Mouse (Mus musculus) hindbrain, embryonic 11.5 days (tissue): ENCODE results near the gene Vangl1. TPM values are rescaled to one million over a fixed set of nuclear protein-coding genes. Genes with fewer than 3 reads are reported as not detected.
"Not testable (repeated sequence)": the region's sequence is repeated elsewhere in the genome, so short reads cannot be mapped to it uniquely, and the experiment has no call there.

Experiments
- ATAC-seq: fragments of 200-750 bp; cut with Nextera tagmentation; 2 replicates; pipeline ENCODE4 v1.8.0; 2017; ENCODE audit warnings: mild to moderate bottlenecking, moderate TSS enrichment, moderate library complexity; ENCODE audit not compliant: low FRiP score
- DNase-seq: peaks from one replicate; pipeline ENCODE4 v3.0.0-alpha.2; 2015; ENCODE audit warnings: low spot score
- H3K27ac ChIP-seq: fragments of 300-500 bp; sonication (generic); 2 replicates; pipeline ENCODE4 v1.5.1; 2014; ENCODE audit warnings: mild to moderate bottlenecking, low read depth, low read length
- H3K27me3 ChIP-seq: fragments of 300-500 bp; sonication (generic); 2 replicates; pipeline ENCODE4 v1.6.1; 2014; ENCODE audit warnings: mild to moderate bottlenecking, low read length, moderate library complexity, mixed read lengths; ENCODE audit not compliant: control insufficient read depth, insufficient read depth
- H3K36me3 ChIP-seq: fragments of 300-500 bp; sonication (generic); 2 replicates; pipeline ENCODE4 v1.6.1; 2014; ENCODE audit warnings: mild to moderate bottlenecking, low read length, moderate library complexity, mixed read lengths; ENCODE audit not compliant: control insufficient read depth, insufficient read depth
- H3K4me1 ChIP-seq: fragments of 300-500 bp; sonication (generic); replicated peaks from 2 replicates; pipeline ENCODE4 v1.6.1; 2014; ENCODE audit warnings: low read length, mixed read lengths; ENCODE audit not compliant: control insufficient read depth, insufficient read depth
- H3K4me2 ChIP-seq: fragments of 300-500 bp; sonication (generic); replicated peaks from 2 replicates; pipeline ENCODE4 v1.6.1; 2014; ENCODE audit warnings: mild to moderate bottlenecking, low read depth, low read length
- H3K4me3 ChIP-seq: fragments of 300-500 bp; sonication (generic); 2 replicates; pipeline ENCODE4 v1.5.1; 2014; ENCODE audit warnings: low read depth, low read length
- H3K9ac ChIP-seq: fragments of 300-500 bp; sonication (generic); 2 replicates; pipeline ENCODE4 v1.6.1; 2014; ENCODE audit warnings: low read depth, low read length
- H3K9me3 ChIP-seq: fragments of 300-500 bp; sonication (generic); 2 replicates; pipeline ENCODE4 v1.6.1; 2016; ENCODE audit warnings: low read length; ENCODE audit not compliant: control insufficient read depth
- WGBS: fragments of 180-500 bp; shearing (Covaris S2); extraction: QIAGEN DNeasy Blood & Tissue Kit; methylation state at CpG from one replicate; pipeline ENCODE4 v1.1.7; 2014; 5-methylcytosine and 5-hydroxymethylcytosine counted together
- polyA plus RNA-seq: library from polyadenylated mRNA; unstranded; fragments of >200 nt; fragmentation: Nextera tagmentation; extraction: Ambion mirVana; gene quantifications from 2 replicates; pipeline ENCODE4 v1.2.1, GENCODE M21; 2014

The Vangl1 gene
- polyA plus RNA-seq, 1 experiment from 2014 or later: 12.3 TPM

DNA sequence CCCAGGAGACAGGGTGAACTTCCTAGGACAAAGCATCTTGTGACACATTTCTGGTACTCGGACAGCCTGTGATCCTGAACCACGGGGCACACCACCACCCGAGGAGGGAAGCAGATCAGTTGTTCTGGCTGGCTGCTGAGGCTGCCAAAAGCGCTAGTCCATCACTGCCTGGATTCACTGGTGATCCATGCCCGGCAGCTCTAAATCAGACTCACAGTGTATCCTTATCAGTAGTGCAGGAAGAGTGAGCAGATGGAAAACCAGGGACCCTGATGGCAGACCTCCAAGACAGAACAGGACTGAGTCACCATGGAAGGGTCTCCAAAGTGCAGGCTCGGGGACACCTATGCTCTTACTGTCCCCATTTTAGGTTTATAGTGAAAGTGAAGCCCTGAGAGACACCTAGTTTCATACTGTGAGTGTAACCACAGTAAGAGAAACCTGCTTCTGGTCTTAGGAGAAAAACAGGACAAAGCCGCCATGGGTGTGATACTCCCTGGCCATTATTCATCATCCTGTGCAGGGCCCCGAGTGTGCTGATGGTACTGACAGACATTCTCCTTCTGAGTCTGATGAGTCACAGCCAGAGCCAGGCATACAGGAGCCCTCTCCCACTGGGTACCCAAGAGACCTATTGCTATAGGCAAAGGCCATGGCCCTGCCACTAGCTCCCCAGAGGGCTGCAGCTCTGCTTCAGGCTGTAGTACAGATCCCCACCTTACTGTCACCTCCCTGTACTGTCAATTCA lies 30.2 kb downstream of the Vangl1 start:
- no peak overlapping the region for H3K9ac ChIP-seq
- H3K4me3 ChIP-seq: no peak overlapping the region
- H3K36me3 ChIP-seq: no peaks in the 10 kb centered on the region
- ATAC-seq (no peak), DNase-seq (no peak)
- WGBS: 87% methylated on average over 8 of the region's 8 CpGs
- no peak overlapping the region for H3K4me2 ChIP-seq
- no peaks in the 10 kb centered on the region for H3K27me3 ChIP-seq
- H3K9me3 ChIP-seq: no peaks in the 10 kb centered on the region
- no peak overlapping the region for H3K27ac ChIP-seq
- no peaks in the 10 kb centered on the region for H3K4me1 ChIP-seq

DNA sequence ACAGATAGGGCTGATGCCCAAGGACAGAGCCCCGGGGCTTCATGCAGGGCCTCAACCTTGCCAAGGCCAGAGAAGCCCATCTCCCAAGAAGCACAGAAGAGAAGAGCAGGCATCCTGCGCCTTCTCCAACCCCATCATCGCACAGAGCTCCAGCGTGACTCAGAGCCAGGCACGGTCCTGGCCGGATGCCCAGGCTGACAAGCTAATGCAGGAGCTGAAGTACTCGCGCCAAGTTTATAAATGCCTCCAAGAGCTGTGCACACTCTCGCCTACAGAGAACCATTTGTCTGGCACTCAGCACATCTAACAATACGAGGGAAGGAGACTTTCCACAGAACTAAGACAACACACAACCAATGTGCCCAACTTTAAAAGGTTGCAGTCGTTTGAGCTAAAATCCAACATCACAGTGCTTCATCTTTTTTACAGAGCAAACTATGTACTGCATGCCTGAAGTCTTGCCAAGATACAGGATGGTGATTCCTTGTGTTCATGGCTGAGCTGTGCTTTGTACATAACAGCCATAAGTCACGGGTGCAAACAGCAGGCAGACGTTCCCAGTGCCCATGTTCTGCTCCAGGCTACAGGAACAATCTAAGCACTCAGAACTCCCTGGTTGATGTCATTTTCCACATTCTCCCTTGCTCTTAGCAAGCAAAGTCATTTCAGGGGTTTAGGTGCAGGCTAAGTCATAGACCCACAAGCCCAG lies 35.1 kb downstream of the Vangl1 start:
- WGBS: 88% methylated on average over 13 of the region's 13 CpGs
- no peak overlapping the region for H3K4me3 ChIP-seq
- no peaks in the 10 kb centered on the region for H3K36me3 ChIP-seq
- H3K4me2 ChIP-seq: no peak overlapping the region
- no peaks in the 10 kb centered on the region for H3K27me3 ChIP-seq
- no peaks in the 10 kb centered on the region for H3K9me3 ChIP-seq
- ATAC-seq (no peak), DNase-seq (no peak)
- H3K9ac ChIP-seq: no peak overlapping the region
- H3K4me1 ChIP-seq: no peaks in the 10 kb centered on the region
- H3K27ac ChIP-seq: no peak overlapping the region

DNA sequence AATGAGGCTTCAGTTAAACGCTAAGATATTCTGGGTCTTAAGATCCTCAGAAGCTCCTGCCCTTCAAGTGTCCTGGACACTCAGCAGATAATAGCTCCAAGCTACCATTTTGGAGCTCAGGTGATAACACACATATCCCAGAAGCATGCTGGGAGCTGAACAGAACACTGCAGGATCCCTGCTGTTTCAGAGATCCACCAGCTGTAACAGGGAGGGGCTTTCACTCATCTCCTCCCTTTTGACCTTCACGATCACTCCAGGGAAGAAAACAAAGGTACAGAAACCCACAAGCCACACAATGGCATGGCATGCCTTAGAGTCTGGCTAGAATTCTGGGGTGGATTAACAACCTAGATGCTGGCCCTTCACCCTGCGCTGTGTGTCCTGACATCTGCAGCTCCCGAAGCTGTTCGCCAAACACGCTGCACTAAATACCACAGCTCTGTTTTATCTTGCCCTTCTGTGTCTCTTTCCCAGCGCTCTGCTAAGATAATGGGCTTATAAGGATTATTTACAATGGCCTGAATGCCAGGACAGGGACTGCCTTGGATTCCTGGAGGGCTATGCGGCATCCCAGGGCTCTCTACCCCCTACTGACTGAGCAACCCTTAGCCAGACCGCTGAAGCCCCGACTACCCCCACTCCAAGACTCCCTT lies 36.8 kb downstream of the Vangl1 start:
- Histone ChIP-seq H3K4me3 (no peak overlapping the region), H3K36me3 (no peaks in the 10 kb centered on the region), H3K27me3 (no peaks in the 10 kb centered on the region), H3K4me2 (no peak overlapping the region), H3K9me3 (no peaks in the 10 kb centered on the region), H3K9ac (no peak overlapping the region), H3K27ac (no peak overlapping the region), H3K4me1 (no peaks in the 10 kb centered on the region)
- no peak for DNase-seq
- WGBS: 8% methylated on average over 10 of the region's 10 CpGs
- ATAC-seq: no peak

DNA sequence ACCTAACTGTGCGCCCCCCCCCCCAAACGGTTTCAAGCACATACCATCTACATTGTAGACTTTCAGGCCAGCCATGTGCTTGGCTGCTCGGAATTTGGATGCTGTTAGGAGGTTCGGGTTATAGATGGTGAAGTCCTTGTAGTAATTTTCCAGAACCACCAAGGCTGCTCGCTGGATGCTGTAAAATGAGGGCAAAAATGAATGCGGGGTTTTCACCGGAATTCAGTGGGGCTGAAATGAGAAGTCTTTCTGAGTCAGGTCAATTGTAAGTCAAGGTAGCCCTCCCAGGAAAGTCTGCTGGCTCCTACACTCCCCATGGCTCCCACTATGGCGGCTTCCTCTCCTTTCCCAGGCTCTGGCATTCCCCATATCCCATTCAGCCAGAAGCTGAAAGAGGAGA lies 37.7 kb downstream of the Vangl1 start:
- 88% methylated on average over 8 of the region's 8 CpGs for WGBS
- ATAC-seq: no peak
- no peak for DNase-seq
- H3K4me1 ChIP-seq: no peaks in the 10 kb centered on the region
- H3K36me3 ChIP-seq: no peaks in the 10 kb centered on the region
- no peaks in the 10 kb centered on the region for H3K27me3 ChIP-seq
- H3K4me2 ChIP-seq: no peak overlapping the region
- H3K9me3 ChIP-seq: no peaks in the 10 kb centered on the region
- H3K27ac ChIP-seq: no peak overlapping the region
- no peak overlapping the region for H3K9ac ChIP-seq
- H3K4me3 ChIP-seq: no peak overlapping the region

GRCm38 (mm10) chr3:102166287-102166620 lies 38.2 kb downstream of the Vangl1 start:
- Histone ChIP-seq H3K27ac (no peak overlapping the region), H3K9ac (no peak overlapping the region), H3K9me3 (no peaks in the 10 kb centered on the region), H3K4me2 (no peak overlapping the region), H3K4me3 (no peak overlapping the region), H3K4me1 (no peaks in the 10 kb centered on the region), H3K27me3 (no peaks in the 10 kb centered on the region), H3K36me3 (no peaks in the 10 kb centered on the region)
- WGBS: 60% methylated on average over 4 of the region's 4 CpGs
- ATAC-seq (no peak), DNase-seq (no peak)

- Histone ChIP-seq H3K9ac (no peak overlapping the region), H3K27me3 (no peaks in the 10 kb centered on the region), H3K4me1 (no peaks in the 10 kb centered on the region), H3K4me2 (peak overlapping the region; percentile 5; the same call in 1 of the 2 replicates), H3K36me3 (no peaks in the 10 kb centered on the region), H3K27ac (0 out of 2 replicates have a peak overlapping the region, but pooled peaks have one; percentile 27), H3K4me3 (no peak overlapping the region), H3K9me3 (no peaks in the 10 kb centered on the region)
- DNase-seq (no peak), ATAC-seq (no peak)
- 79% methylated on average over 21 of the region's 21 CpGs for WGBS
These were observed 38.8 kb downstream of the Vangl1 start for GRCm38 (mm10) chr3:102165536-102166286.

- 69% methylated on average over 4 of the region's 4 CpGs for WGBS
- ATAC-seq: no peak
- no peaks in the 10 kb centered on the region for H3K4me1 ChIP-seq
These were observed 39.6 kb downstream of the Vangl1 start for GRCm38 (mm10) chr3:102164911-102165310.

DNA sequence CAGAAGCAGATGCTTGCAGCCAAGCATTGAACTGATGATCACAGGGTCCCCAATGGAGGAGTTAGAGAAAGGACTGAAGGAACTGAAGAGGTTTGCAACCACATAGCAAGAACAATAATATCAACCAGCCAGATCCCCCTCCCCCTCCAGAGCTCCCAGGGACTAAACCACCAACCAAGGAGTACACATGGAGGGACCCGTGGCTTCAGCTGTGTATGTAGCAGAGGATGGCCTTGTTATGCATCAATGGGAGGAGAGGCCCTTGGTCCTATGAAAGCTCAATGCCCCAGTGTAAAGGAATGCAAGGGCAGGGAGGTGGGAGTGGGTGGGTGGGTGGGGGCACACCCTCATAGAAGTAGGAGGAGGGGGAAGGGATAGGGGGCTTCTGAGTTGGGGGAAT lies 40.6 kb downstream of the Vangl1 start:
- ATAC-seq, H3K27ac ChIP-seq, H3K36me3 ChIP-seq, H3K4me2 ChIP-seq, DNase-seq, H3K27me3 ChIP-seq, H3K9me3 ChIP-seq, H3K9ac ChIP-seq, H3K4me1 ChIP-seq, H3K4me3 ChIP-seq: not testable (repeated sequence)
- WGBS: 56% methylated on average over 1 of the region's 1 CpGs

More at GRCm38 (mm10) chr3:102164911-102165310, 39.6 kb downstream of the Vangl1 start:
- Histone ChIP-seq H3K9ac (no peak overlapping the region), H3K27ac (no peak overlapping the region), H3K9me3 (no peaks in the 10 kb centered on the region), H3K4me3 (no peak overlapping the region), H3K36me3 (no peaks in the 10 kb centered on the region), H3K27me3 (no peaks in the 10 kb centered on the region), H3K4me2 (no peak overlapping the region)
- no peak for DNase-seq
